Mouse (Mus musculus): ENCODE measurements at regions not wholly inside any gene's neighbourhood (a gene's known extent, or its start where the extent isn't known, plus 50 kb on each side); places are given as distances from the start of the nearest gene placed in this dataset.

GRCm38 (mm10) chr10:117934797-117935196 lies 89.0 kb upstream of the Rap1b start:
- WGBS, result 73% methylated on average over 9 of the region's 9 CpGs
- H3K27ac ChIP-seq (ENCODE audit: low read length), result no peak overlapping the region
- H3K4me2 ChIP-seq (ENCODE audit: low read depth, low read length), result no peak overlapping the region
- no peak overlapping the region for H3K9ac ChIP-seq (ENCODE audit: low read length)
- no peak for ATAC-seq (ENCODE audit: low read depth)
- no peaks in the 10 kb centered on the region for H3K9me3 ChIP-seq (ENCODE audit: control insufficient read depth, low read length)
- H3K4me1 ChIP-seq (replicated peaks; ENCODE audit: control insufficient read depth, insufficient read depth, low read length), result no peaks in the 10 kb centered on the region
- no peak overlapping the region for H3K4me3 ChIP-seq (ENCODE audit: low read length)
- no peaks in the 10 kb centered on the region for H3K27me3 ChIP-seq (ENCODE audit: control insufficient read depth, insufficient read depth, low read depth, low read length)
- H3K36me3 ChIP-seq (ENCODE audit: control insufficient read depth, insufficient read depth, low read length), result no peaks in the 10 kb centered on the region

- 44% methylated on average over 8 of the region's 8 CpGs for WGBS
Observed at GRCm38 (mm10) chr10:117938717-117939116, 92.9 kb upstream of the Rap1b start.

GRCm38 (mm10) chr10:117940441-117941265 lies 94.8 kb upstream of the Rap1b start:
- Histone ChIP-seq H3K4me3 (ENCODE audit: low read length) (no peak overlapping the region), H3K36me3 (ENCODE audit: control insufficient read depth, insufficient read depth, low read length) (no peaks in the 10 kb centered on the region), H3K4me2 (ENCODE audit: low read depth, low read length) (peak overlapping the region; percentile 33), H3K27ac (ENCODE audit: low read length) (no peak overlapping the region), H3K4me1 (replicated peaks; ENCODE audit: control insufficient read depth, insufficient read depth, low read length) (peaks cover 6% of the 10 kb centered on the region), H3K9ac (ENCODE audit: low read length) (no peak overlapping the region), H3K9me3 (ENCODE audit: control insufficient read depth, low read length) (no peaks in the 10 kb centered on the region), H3K27me3 (ENCODE audit: control insufficient read depth, insufficient read depth, low read depth, low read length) (no peaks in the 10 kb centered on the region)
- ATAC-seq (ENCODE audit: low read depth), result 0 out of 2 replicates have a peak, but pooled peaks have one; percentile 26
- 32% methylated on average over 10 of the region's 10 CpGs for WGBS

More at GRCm38 (mm10) chr10:117938717-117939116, 92.9 kb upstream of the Rap1b start:
- Histone ChIP-seq H3K27me3 (ENCODE audit: control insufficient read depth, insufficient read depth, low read depth, low read length) (no peaks in the 10 kb centered on the region), H3K9me3 (ENCODE audit: control insufficient read depth, low read length) (no peaks in the 10 kb centered on the region), H3K4me1 (replicated peaks; ENCODE audit: control insufficient read depth, insufficient read depth, low read length) (peaks cover 6% of the 10 kb centered on the region), H3K9ac (ENCODE audit: low read length) (no peak overlapping the region), H3K4me2 (ENCODE audit: low read depth, low read length) (no peak overlapping the region), H3K27ac (ENCODE audit: low read length) (no peak overlapping the region), H3K4me3 (ENCODE audit: low read length) (no peak overlapping the region), H3K36me3 (ENCODE audit: control insufficient read depth, insufficient read depth, low read length) (no peaks in the 10 kb centered on the region)
- ATAC-seq (ENCODE audit: low read depth), result no peak

- no peak for ATAC-seq (ENCODE audit: low read depth)
- peaks cover 6% of the 10 kb centered on the region for H3K4me1 ChIP-seq (replicated peaks; ENCODE audit: control insufficient read depth, insufficient read depth, low read length)
- H3K27ac ChIP-seq (ENCODE audit: low read length), result no peak overlapping the region
- no peaks in the 10 kb centered on the region for H3K27me3 ChIP-seq (ENCODE audit: control insufficient read depth, insufficient read depth, low read depth, low read length)
- H3K36me3 ChIP-seq (ENCODE audit: control insufficient read depth, insufficient read depth, low read length), result no peaks in the 10 kb centered on the region
- H3K9ac ChIP-seq (ENCODE audit: low read length), result no peak overlapping the region
- WGBS, result 40% methylated on average over 3 of the region's 3 CpGs
- H3K4me2 ChIP-seq (ENCODE audit: low read depth, low read length), result peak overlapping the region; percentile 33
- H3K4me3 ChIP-seq (ENCODE audit: low read length), result no peak overlapping the region
- H3K9me3 ChIP-seq (ENCODE audit: control insufficient read depth, low read length), result no peaks in the 10 kb centered on the region
Observed at GRCm38 (mm10) chr10:117941266-117941651, 95.4 kb upstream of the Rap1b start.

GRCm38 (mm10) chr10:117943702-117944307 lies 98.0 kb upstream of the Rap1b start:
- no peaks in the 10 kb centered on the region for H3K36me3 ChIP-seq (ENCODE audit: control insufficient read depth, insufficient read depth, low read length)
- no peak overlapping the region for H3K4me3 ChIP-seq (ENCODE audit: low read length)
- no peak overlapping the region for H3K9ac ChIP-seq (ENCODE audit: low read length)
- H3K9me3 ChIP-seq (ENCODE audit: control insufficient read depth, low read length), result no peaks in the 10 kb centered on the region
- WGBS, result 83% methylated on average over 6 of the region's 6 CpGs
- ATAC-seq (ENCODE audit: low read depth), result no peak
- H3K27ac ChIP-seq (ENCODE audit: low read length), result no peak overlapping the region
- no peak overlapping the region for H3K4me2 ChIP-seq (ENCODE audit: low read depth, low read length)
- peaks cover 6% of the 10 kb centered on the region for H3K4me1 ChIP-seq (replicated peaks; ENCODE audit: control insufficient read depth, insufficient read depth, low read length)
- no peaks in the 10 kb centered on the region for H3K27me3 ChIP-seq (ENCODE audit: control insufficient read depth, insufficient read depth, low read depth, low read length)

- Histone ChIP-seq H3K36me3 (ENCODE audit: control insufficient read depth, insufficient read depth, low read length) (no peaks in the 10 kb centered on the region), H3K4me3 (ENCODE audit: low read length) (no peak overlapping the region), H3K4me1 (replicated peaks; ENCODE audit: control insufficient read depth, insufficient read depth, low read length) (no peaks in the 10 kb centered on the region; the same call in 1 of the 2 replicates), H3K9ac (ENCODE audit: low read length) (no peak overlapping the region), H3K9me3 (ENCODE audit: control insufficient read depth, low read length) (no peaks in the 10 kb centered on the region), H3K4me2 (ENCODE audit: low read depth, low read length) (peak overlapping the region; percentile 41), H3K27ac (ENCODE audit: low read length) (no peak overlapping the region), H3K27me3 (ENCODE audit: control insufficient read depth, insufficient read depth, low read depth, low read length) (no peaks in the 10 kb centered on the region)
- WGBS, result 38% methylated on average over 13 of the region's 13 CpGs
- ATAC-seq (ENCODE audit: low read depth), result no peak
Observed at GRCm38 (mm10) chr10:117947191-117947590, 101.4 kb upstream of the Rap1b start.

GRCm38 (mm10) chr10:117947911-117948310 lies 102.1 kb upstream of the Rap1b start:
- 76% methylated on average over 7 of the region's 7 CpGs for WGBS
- ATAC-seq (ENCODE audit: low read depth), result no peak
- H3K27ac ChIP-seq (ENCODE audit: low read length), result no peak overlapping the region
- H3K4me2 ChIP-seq (ENCODE audit: low read depth, low read length), result peak overlapping the region; percentile 41; the same call in 1 of the 2 replicates
- H3K9me3 ChIP-seq (ENCODE audit: control insufficient read depth, low read length), result no peaks in the 10 kb centered on the region
- no peaks in the 10 kb centered on the region for H3K36me3 ChIP-seq (ENCODE audit: control insufficient read depth, insufficient read depth, low read length)
- H3K9ac ChIP-seq (ENCODE audit: low read length), result no peak overlapping the region
- H3K27me3 ChIP-seq (ENCODE audit: control insufficient read depth, insufficient read depth, low read depth, low read length), result no peaks in the 10 kb centered on the region
- no peaks in the 10 kb centered on the region; the same call in 1 of the 2 replicates for H3K4me1 ChIP-seq (replicated peaks; ENCODE audit: control insufficient read depth, insufficient read depth, low read length)
- no peak overlapping the region for H3K4me3 ChIP-seq (ENCODE audit: low read length)

- 67% methylated on average over 26 of the region's 26 CpGs for WGBS
- no peaks in the 10 kb centered on the region for H3K36me3 ChIP-seq (ENCODE audit: control insufficient read depth, insufficient read depth, low read length)
- no peaks in the 10 kb centered on the region for H3K9me3 ChIP-seq (ENCODE audit: control insufficient read depth, low read length)
- no peak for ATAC-seq (ENCODE audit: low read depth)
- no peak overlapping the region for H3K4me2 ChIP-seq (ENCODE audit: low read depth, low read length)
- H3K4me3 ChIP-seq (ENCODE audit: low read length), result no peak overlapping the region
- H3K27me3 ChIP-seq (ENCODE audit: control insufficient read depth, insufficient read depth, low read depth, low read length), result no peaks in the 10 kb centered on the region
- no peak overlapping the region for H3K27ac ChIP-seq (ENCODE audit: low read length)
- no peaks in the 10 kb centered on the region; the same call in 1 of the 2 replicates for H3K4me1 ChIP-seq (replicated peaks; ENCODE audit: control insufficient read depth, insufficient read depth, low read length)
- no peak overlapping the region for H3K9ac ChIP-seq (ENCODE audit: low read length)
Observed at GRCm38 (mm10) chr10:117952116-117953025, 106.5 kb upstream of the Rap1b start.
